Mouse (Mus musculus) frontal cortex, postnatal 10 days (tissue): Measurements from ENCODE around the gene Myo6.

Experiments used
- DNase-seq, 2 experiments: peaks; one replicate each; pipeline ENCODE4 v3.0.0; 2022; ENCODE audit warnings: low spot score in 2 of 2, mixed read lengths in 1 of 2

Gene Myo6

GRCm38 (mm10) chr9:80181692-80182091, 16.9 kb downstream of the Myo6 start:
- no peak for DNase-seq

GRCm38 (mm10) chr9:80184138-80184537, 19.3 kb downstream of the Myo6 start:
- DNase-seq: no peak

- no peak for DNase-seq
Measured at GRCm38 (mm10) chr9:80185737-80186136, 20.9 kb downstream of the Myo6 start.

- DNase-seq: no peak
Measured at GRCm38 (mm10) chr9:80186693-80187092, 21.9 kb downstream of the Myo6 start.

- DNase-seq: no peak
Measured at GRCm38 (mm10) chr9:80188324-80188893, 23.6 kb downstream of the Myo6 start.

GRCm38 (mm10) chr9:80191240-80191639, 26.4 kb downstream of the Myo6 start:
- no peak for DNase-seq

- DNase-seq: no peak
Measured at GRCm38 (mm10) chr9:80192324-80192723, 27.5 kb downstream of the Myo6 start.

GRCm38 (mm10) chr9:80194446-80194845, 29.6 kb downstream of the Myo6 start:
- DNase-seq: no peak

GRCm38 (mm10) chr9:80196161-80196560, 31.3 kb downstream of the Myo6 start:
- no peak for DNase-seq

- DNase-seq: no peak
Measured at GRCm38 (mm10) chr9:80197233-80197632, 32.4 kb downstream of the Myo6 start.

GRCm38 (mm10) chr9:80200855-80201254, 36.0 kb downstream of the Myo6 start:
- DNase-seq: no peak

GRCm38 (mm10) chr9:80202374-80203060, 37.7 kb downstream of the Myo6 start:
- DNase-seq: no peak

- DNase-seq: no peak
Measured at GRCm38 (mm10) chr9:80208681-80209080, 43.9 kb downstream of the Myo6 start.

- DNase-seq: no peak
Measured at GRCm38 (mm10) chr9:80209459-80209858, 44.6 kb downstream of the Myo6 start.

- no peak for DNase-seq
Measured at GRCm38 (mm10) chr9:80210096-80210495, 45.3 kb downstream of the Myo6 start.

GRCm38 (mm10) chr9:80213428-80213827, 48.6 kb downstream of the Myo6 start:
- no peak for DNase-seq

- no peak for DNase-seq
Measured at GRCm38 (mm10) chr9:80215502-80215901, 50.7 kb downstream of the Myo6 start.

- DNase-seq: no peak
Measured at GRCm38 (mm10) chr9:80216786-80217501, 52.1 kb downstream of the Myo6 start.

GRCm38 (mm10) chr9:80218718-80219117, 53.9 kb downstream of the Myo6 start:
- no peak for DNase-seq

GRCm38 (mm10) chr9:80223989-80224635, 59.3 kb downstream of the Myo6 start:
- DNase-seq: no peak

- DNase-seq: no peak
Measured at GRCm38 (mm10) chr9:80226579-80227325, 61.9 kb downstream of the Myo6 start.
